Mouse (Mus musculus): ENCODE measurements around the gene Sirt4.

- TF ChIP-seq CTCF (IDR thresholded peaks at IDR 0.05; ENCODE audit: low read depth, low read length) (no peak), POLR2A (IDR thresholded peaks at IDR 0.05; ENCODE audit: extremely low read depth, insufficient read depth, low read length) (no peak)
Measured at GRCm38 (mm10) chr5:115493441-115493840, 8.9 kb upstream of the Sirt4 start.
